Mouse (Mus musculus) limb, embryonic 11.5 days (tissue): ENCODE measurements around the gene F5. TPM values are rescaled to one million over a fixed set of nuclear protein-coding genes. Genes with fewer than 3 reads are reported as not detected.

Experiments
- ATAC-seq: fragments of 200-750 bp; cut with Nextera tagmentation; 2 replicates; pipeline ENCODE4 v1.8.0; 2017; ENCODE audit warnings: low read depth; ENCODE audit not compliant: insufficient number of reproducible peaks, low FRiP score, low TSS enrichment
- DNase-seq: peaks from one replicate; pipeline ENCODE4 v3.0.0-alpha.2; 2015; ENCODE audit warnings: low spot score
- H3K27ac ChIP-seq: fragments of 300-500 bp; sonication (generic); replicated peaks from 2 replicates; pipeline ENCODE4 v1.5.1; 2014; ENCODE audit warnings: low read depth, mild to moderate bottlenecking, low read length
- H3K27me3 ChIP-seq: fragments of 300-500 bp; sonication (generic); 2 replicates; pipeline ENCODE4 v1.6.1; 2014; ENCODE audit warnings: mild to moderate bottlenecking, low read length, mixed read lengths; ENCODE audit not compliant: control insufficient read depth, insufficient read depth
- H3K36me3 ChIP-seq: fragments of 300-500 bp; sonication (generic); 2 replicates; pipeline ENCODE4 v1.6.1; 2014; ENCODE audit warnings: mild to moderate bottlenecking, low read length, moderate library complexity, mixed read lengths; ENCODE audit not compliant: control insufficient read depth, insufficient read depth
- H3K4me1 ChIP-seq: fragments of 300-500 bp; sonication (generic); 2 replicates; pipeline ENCODE4 v1.6.1; 2014; ENCODE audit warnings: low read length, mixed read lengths; ENCODE audit not compliant: control insufficient read depth, insufficient read depth
- H3K4me2 ChIP-seq: fragments of 300-500 bp; sonication (generic); 2 replicates; pipeline ENCODE4 v1.6.1; 2014; ENCODE audit warnings: low read depth, mild to moderate bottlenecking, moderate library complexity; ENCODE audit not compliant: severe bottlenecking
- H3K4me3 ChIP-seq: fragments of 300-500 bp; sonication (generic); 2 replicates; pipeline ENCODE4 v1.5.1; 2014; ENCODE audit warnings: low read depth, low read length
- H3K9ac ChIP-seq: fragments of 300-500 bp; sonication (generic); 2 replicates; pipeline ENCODE4 v1.6.1; 2014; ENCODE audit warnings: mild to moderate bottlenecking, low read length
- H3K9me3 ChIP-seq: fragments of 300-500 bp; sonication (generic); 2 replicates; pipeline ENCODE4 v1.6.1; 2016; ENCODE audit warnings: low read length; ENCODE audit not compliant: control insufficient read depth
- WGBS: fragments of 180-500 bp; shearing (Covaris S2); extraction: QIAGEN DNeasy Blood & Tissue Kit; methylation state at CpG from one replicate; pipeline ENCODE4 v1.1.7; 2014; 5-methylcytosine and 5-hydroxymethylcytosine counted together
- polyA plus RNA-seq: library from polyadenylated mRNA; unstranded; fragments of >200 nt; fragmentation: Nextera tagmentation; extraction: Ambion mirVana; gene quantifications from 2 replicates; pipeline ENCODE4 v1.2.1, GENCODE M21; 2014

The F5 gene
- polyA plus RNA-seq, 1 experiment from 2014 or later = 0.35 TPM

DNA sequence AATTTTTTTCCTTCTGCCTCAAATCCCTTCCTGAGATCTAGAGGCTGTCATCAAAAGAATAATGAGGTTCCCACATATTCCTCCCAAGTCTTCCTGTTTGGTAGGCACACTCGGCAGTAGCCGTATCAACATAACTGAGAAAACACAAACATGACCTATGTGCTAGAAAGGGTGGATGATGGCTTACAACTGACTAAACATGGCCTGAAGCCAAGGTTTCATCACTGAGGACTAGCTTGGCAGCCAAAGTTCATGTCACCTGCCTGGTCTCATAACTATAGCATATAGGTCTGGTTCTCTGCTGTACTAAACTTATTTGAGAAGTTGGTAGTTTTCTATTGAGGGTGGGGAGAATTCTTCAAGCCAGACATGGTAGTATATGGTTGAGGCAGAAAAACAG is 56.8 kb downstream of the F5 start:
- Histone ChIP-seq H3K36me3 (no peaks in the 10 kb centered on the region), H3K4me1 (no peaks in the 10 kb centered on the region), H3K27me3 (no peaks in the 10 kb centered on the region), H3K4me3 (no peak overlapping the region), H3K9me3 (no peaks in the 10 kb centered on the region), H3K4me2 (no peak overlapping the region), H3K9ac (no peak overlapping the region), H3K27ac (no peak overlapping the region)
- ATAC-seq (no peak), DNase-seq (no peak)
- WGBS = 86% methylated on average over 2 of the region's 2 CpGs

GRCm38 (mm10) chr1:164210899-164211298 is 59.3 kb downstream of the F5 start:
- no peaks in the 10 kb centered on the region for H3K4me1 ChIP-seq
- DNase-seq (no peak), ATAC-seq (no peak)
- no peak overlapping the region for H3K4me3 ChIP-seq
- H3K9me3 ChIP-seq = no peaks in the 10 kb centered on the region
- H3K27ac ChIP-seq = no peak overlapping the region
- no peaks in the 10 kb centered on the region for H3K36me3 ChIP-seq
- 81% methylated on average over 4 of the region's 4 CpGs for WGBS
- H3K4me2 ChIP-seq = no peak overlapping the region
- H3K9ac ChIP-seq = no peak overlapping the region
- H3K27me3 ChIP-seq = no peaks in the 10 kb centered on the region

DNA sequence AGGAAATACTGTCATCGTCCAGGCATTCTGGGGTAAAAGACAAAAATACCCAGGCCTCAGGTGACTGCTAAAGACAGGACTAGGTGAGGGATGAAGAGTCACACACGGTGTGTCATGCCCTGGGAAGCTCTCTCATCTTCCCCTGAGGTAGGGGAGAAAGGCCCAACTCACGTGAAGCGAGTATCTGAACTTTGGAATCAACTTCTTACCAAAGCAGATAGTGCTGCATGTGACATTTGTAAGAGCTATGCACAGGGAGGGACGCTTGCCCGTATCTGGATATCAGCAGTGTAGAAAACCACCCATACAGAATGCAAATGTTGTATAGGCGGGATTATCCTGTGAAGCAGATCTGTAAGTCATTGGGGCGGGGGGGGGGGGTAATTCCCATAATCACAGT is 61.0 kb downstream of the F5 start:
- no peaks in the 10 kb centered on the region for H3K27me3 ChIP-seq
- no peaks in the 10 kb centered on the region for H3K9me3 ChIP-seq
- no peak overlapping the region for H3K4me3 ChIP-seq
- ATAC-seq (no peak), DNase-seq (no peak)
- no peak overlapping the region for H3K4me2 ChIP-seq
- whole genome bisulfite sequencing = 84% methylated on average over 8 of the region's 8 CpGs
- H3K4me1 ChIP-seq = no peaks in the 10 kb centered on the region
- no peak overlapping the region for H3K27ac ChIP-seq
- H3K36me3 ChIP-seq = no peaks in the 10 kb centered on the region
- no peak overlapping the region for H3K9ac ChIP-seq

- no peak overlapping the region for H3K4me3 ChIP-seq
- no peak overlapping the region for H3K4me2 ChIP-seq
- 55% methylated on average over 8 of the region's 8 CpGs for WGBS
- H3K4me1 ChIP-seq = no peaks in the 10 kb centered on the region
- H3K36me3 ChIP-seq = no peaks in the 10 kb centered on the region
- ATAC-seq (no peak), DNase-seq (no peak)
- H3K27me3 ChIP-seq = no peaks in the 10 kb centered on the region
- no peak overlapping the region for H3K9ac ChIP-seq
- no peaks in the 10 kb centered on the region for H3K9me3 ChIP-seq
- H3K27ac ChIP-seq = no peak overlapping the region
Measured at GRCm38 (mm10) chr1:164214190-164214589, 62.6 kb downstream of the F5 start.

- 71% methylated on average over 3 of the region's 3 CpGs for WGBS
- Histone ChIP-seq H3K4me2 (no peak overlapping the region), H3K9me3 (no peaks in the 10 kb centered on the region)
Measured at GRCm38 (mm10) chr1:164215097-164215496, 63.5 kb downstream of the F5 start.

DNA sequence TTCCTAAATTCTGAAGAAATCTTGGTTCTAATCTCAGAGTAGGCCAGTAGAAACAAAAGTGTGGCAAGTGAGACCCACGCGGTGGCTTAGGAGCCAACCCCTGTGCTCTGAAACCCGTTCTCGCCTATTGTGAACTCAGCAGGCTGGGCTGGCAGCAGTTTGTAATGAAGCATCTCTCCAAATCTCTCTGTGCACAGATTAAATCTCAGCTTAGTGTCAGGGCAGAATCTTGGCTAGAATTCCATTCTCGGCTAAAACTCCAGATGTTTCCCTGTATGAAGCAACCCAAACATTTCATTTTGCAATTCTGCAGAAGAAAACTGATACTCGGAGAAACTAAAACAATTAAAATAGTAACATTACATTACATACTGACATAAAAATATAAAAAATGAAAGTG is 63.9 kb downstream of the F5 start:
- no peak overlapping the region for H3K27ac ChIP-seq
- H3K36me3 ChIP-seq = no peaks in the 10 kb centered on the region
- no peak overlapping the region for H3K4me2 ChIP-seq
- H3K9me3 ChIP-seq = no peaks in the 10 kb centered on the region
- no peak overlapping the region for H3K4me3 ChIP-seq
- WGBS = 85% methylated on average over 6 of the region's 6 CpGs
- H3K27me3 ChIP-seq = no peaks in the 10 kb centered on the region
- H3K4me1 ChIP-seq = no peaks in the 10 kb centered on the region
- DNase-seq = no peak
- H3K9ac ChIP-seq = no peak overlapping the region
- no peak for ATAC-seq

More at GRCm38 (mm10) chr1:164215097-164215496, 63.5 kb downstream of the F5 start:
- no peak overlapping the region for H3K4me3 ChIP-seq
- H3K36me3 ChIP-seq = no peaks in the 10 kb centered on the region
- H3K27ac ChIP-seq = no peak overlapping the region
- ATAC-seq = no peak
- no peaks in the 10 kb centered on the region for H3K27me3 ChIP-seq
- DNase-seq = no peak
- no peaks in the 10 kb centered on the region for H3K4me1 ChIP-seq
- no peak overlapping the region for H3K9ac ChIP-seq

DNA sequence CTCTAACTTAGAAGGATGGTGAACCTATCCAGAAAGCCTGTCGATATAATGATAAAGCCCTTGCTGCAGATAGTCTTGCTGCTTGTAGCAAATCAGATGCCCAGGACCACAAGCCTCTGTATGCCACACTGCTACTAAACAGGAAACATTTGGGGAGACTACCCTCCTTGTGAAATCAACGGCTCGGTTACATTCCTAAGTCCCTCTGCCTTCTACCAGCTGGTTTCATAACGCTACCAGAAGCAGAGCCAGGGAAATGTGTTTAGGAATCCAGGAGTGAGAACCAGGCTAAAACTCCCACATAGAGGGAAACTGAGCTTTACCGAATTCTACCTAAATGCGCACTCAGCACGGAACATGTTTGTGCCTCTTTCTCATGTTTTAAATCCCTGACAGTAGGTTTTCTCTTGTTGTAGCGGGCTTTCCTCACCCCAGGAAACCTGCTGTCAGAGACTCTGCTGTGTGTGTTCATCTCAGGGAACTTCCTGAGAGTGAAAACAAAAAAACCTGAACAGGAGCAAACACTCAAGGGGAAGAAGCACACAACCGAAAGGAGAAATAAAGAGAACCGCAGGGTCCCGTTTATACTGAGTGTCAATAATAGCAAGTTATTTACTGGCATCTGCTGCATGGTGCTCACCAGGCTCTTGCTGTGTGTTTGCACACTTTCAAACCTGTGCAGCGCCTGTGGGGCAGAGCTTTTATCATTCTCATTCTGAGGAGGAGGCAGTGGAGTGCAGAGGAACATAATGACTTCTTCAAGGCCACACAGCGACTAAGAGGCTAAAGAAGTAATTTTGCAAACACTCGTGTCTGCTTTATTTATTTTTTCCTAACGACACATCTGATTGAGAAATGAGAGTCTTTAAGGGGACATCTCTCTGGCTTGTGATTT is 66.4 kb downstream of the F5 start:
- Histone ChIP-seq H3K4me3 (no peak overlapping the region), H3K27me3 (no peaks in the 10 kb centered on the region), H3K36me3 (no peaks in the 10 kb centered on the region), H3K4me1 (no peaks in the 10 kb centered on the region), H3K9ac (no peak overlapping the region), H3K9me3 (no peaks in the 10 kb centered on the region), H3K27ac (no peak overlapping the region), H3K4me2 (no peak overlapping the region)
- WGBS = 53% methylated on average over 15 of the region's 15 CpGs
- DNase-seq (no peak), ATAC-seq (no peak)

DNA sequence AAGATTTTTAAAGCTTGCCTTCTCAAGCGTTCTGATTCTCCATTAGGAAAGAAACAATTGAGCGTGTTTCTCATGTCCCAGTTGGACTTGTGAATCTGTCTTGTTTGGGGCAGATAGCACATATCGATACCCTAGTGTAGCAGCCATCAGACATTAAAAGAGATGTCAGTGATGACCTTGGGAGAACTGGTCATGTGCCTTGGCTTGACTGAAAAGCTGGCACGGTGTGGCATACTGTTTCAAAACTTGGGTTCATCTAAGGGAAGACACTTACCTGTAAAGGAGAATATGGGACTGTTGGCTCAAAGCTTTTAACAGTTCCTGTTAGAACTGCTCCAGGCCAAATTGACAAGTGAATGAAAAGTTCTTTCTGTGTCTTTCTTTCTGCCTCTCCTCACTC is 68.6 kb downstream of the F5 start:
- H3K9me3 ChIP-seq = no peaks in the 10 kb centered on the region
- no peaks in the 10 kb centered on the region for H3K36me3 ChIP-seq
- no peak overlapping the region for H3K4me2 ChIP-seq
- H3K27ac ChIP-seq = no peak overlapping the region
- ATAC-seq = no peak
- H3K27me3 ChIP-seq = no peaks in the 10 kb centered on the region
- H3K9ac ChIP-seq = no peak overlapping the region
- H3K4me3 ChIP-seq = no peak overlapping the region
- no peaks in the 10 kb centered on the region for H3K4me1 ChIP-seq
- DNase-seq = no peak
- WGBS = 85% methylated on average over 4 of the region's 4 CpGs

GRCm38 (mm10) chr1:164223089-164223488 is 71.5 kb downstream of the F5 start:
- H3K4me2 ChIP-seq = no peak overlapping the region
- H3K27me3 ChIP-seq = no peaks in the 10 kb centered on the region
- ATAC-seq (no peak), DNase-seq (no peak)
- H3K4me3 ChIP-seq = no peak overlapping the region
- H3K9me3 ChIP-seq = no peaks in the 10 kb centered on the region
- no peaks in the 10 kb centered on the region for H3K4me1 ChIP-seq
- H3K36me3 ChIP-seq = no peaks in the 10 kb centered on the region
- H3K27ac ChIP-seq = no peak overlapping the region
- H3K9ac ChIP-seq = no peak overlapping the region
